Mouse (Mus musculus): Measurements from ENCODE around the gene Fam117a.

Fam117a gene

DNA sequence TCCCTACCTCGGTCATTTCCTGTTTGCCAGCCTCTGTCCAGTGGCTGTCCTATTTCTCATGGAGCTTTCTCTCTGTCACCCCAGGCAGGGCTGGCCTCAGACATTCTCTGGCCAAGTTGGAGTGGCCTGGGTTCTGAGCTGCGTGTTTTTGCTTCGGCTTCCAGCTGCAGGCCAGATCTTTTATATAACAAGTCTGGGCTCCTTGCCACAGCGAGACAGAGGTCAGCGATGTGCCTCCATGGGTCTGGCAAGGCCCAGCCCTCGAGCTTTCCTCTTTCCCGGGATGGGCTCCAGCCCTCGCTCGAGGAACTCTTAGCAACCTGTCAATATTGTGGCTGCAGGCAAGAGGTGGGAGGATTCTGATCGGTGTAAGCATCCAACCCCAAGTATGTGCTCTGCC, 28.8 kb downstream of the Fam117a start:
- in situ Hi-C loops (cut with MboI) = no loop called here

DNA sequence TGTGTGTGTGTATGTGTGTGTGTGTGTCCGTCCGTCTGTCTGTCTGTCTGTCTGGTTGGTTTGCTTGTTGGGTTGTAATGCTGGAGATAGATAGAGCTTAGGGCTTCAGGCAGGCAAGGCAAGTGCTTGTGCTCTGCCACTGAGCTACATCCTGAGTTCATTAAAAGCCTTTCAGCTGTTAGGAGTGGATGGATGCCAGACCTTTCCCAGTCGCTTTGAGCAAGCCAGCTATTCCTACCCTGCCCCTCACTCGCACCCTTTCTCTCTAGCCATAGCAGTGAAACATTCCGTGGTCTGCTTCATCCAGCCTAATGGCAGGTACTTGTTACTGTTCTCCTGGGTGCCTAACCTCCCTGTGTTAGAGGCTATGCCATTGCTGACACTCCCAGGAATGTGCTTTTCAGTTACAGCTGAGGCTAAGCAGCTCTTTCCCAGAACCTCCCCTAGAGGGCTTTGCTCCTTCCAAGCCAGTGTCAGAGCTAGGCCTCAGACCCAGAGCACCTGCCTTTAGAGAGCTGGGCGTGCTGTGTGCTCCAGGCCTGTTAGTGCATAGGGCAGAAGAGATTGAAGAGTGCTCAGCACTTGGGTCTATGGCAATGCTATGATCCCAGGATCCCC, 29.6 kb downstream of the Fam117a start:
- in situ Hi-C loops (cut with MboI) = no loop called here

- in situ Hi-C loops (cut with MboI) = no loop called here
Measured at GRCm38 (mm10) chr11:95367011-95367735, 30.4 kb downstream of the Fam117a start.

- in situ Hi-C loops (cut with MboI) = no loop called here
Measured at GRCm38 (mm10) chr11:95368231-95368823, 31.5 kb downstream of the Fam117a start.

DNA sequence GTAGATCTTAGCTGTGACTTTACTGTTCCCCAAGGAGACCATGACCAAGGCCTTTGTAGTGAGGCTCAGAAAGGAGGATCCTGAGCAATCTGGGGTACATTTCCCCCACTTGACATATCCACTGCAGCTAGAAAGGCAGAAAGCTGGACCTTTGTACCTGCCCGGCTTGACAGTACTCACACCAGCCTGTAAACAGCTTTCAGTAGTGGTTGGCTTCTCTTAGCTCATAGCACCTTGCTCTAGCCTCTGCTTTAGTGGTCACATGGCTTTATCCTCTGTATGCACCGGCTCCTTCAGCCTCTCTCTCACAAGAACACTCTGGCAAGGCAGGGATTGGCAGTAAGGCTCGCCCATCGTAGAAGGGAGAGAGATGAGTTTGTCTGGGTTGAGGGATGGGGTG, 32.1 kb downstream of the Fam117a start:
- in situ Hi-C loops (cut with MboI) = no loop called here

DNA sequence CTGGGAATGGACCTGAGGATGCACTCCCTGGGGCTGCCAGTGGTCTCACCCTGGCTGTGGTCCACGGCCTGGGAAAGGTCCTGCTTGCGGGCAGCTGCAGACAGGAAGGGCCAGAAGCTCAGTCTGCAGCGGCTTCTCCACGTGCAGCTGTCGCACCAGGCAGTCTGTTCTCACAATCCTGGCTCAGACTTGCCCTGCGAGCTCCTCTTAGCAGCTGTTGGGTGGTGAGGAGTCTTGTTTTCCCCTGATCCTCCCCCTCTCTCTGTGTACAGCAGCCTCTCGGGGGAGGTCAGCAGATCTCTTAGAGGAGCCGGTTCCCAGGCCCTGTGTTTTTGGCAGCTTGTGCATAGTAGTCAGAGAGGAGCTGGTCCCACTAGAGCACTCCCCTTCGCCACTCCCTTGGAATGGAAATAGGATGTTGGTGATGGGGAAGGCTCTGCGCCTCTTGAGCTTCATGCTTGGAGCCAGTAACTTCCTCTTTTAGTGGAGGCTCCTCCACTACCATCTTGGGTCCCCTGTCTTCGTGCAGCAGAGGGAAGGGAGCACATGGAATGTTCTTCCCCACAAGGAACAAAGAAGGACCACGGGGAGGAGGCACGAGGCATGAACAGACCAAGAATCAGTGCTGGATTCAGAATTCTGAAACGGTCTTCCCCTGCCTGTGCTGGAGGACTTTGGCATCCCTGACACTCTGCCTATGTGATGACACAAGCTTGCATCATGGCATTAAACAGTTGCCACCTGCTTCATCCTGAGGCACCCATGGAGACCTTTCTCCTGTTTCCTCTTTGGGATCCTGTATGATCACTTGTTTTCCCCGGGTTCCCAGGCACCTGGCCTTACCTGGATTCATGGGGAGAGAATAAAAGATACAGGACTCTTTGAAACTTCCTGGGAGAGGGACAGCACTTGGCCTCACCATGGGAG, 33.4 kb downstream of the Fam117a start:
- in situ Hi-C loops (cut with MboI) = no loop called here

DNA sequence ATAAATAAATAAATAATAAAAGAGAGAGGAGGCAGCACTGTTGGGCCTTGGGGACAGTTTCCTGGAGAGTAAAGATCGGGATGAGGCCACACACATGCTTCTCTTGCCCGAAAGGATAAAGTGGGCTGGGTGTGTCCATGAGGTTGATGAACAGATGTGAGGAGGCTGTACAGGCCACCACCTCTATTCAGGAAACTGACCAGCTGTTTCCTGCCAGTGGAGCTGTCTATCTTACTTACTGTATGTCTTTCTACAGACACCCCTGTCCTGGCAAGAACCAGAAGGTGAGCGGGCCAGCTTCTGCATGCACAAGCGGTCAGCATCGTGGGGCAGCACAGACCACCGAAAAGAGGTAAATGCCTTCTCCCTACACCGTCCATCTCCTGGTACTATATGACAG, 34.4 kb downstream of the Fam117a start:
- in situ Hi-C loops (cut with MboI) = no loop called here

- in situ Hi-C loops (cut with MboI) = no loop called here
Measured at GRCm38 (mm10) chr11:95378926-95379325, 42.1 kb downstream of the Fam117a start.

DNA sequence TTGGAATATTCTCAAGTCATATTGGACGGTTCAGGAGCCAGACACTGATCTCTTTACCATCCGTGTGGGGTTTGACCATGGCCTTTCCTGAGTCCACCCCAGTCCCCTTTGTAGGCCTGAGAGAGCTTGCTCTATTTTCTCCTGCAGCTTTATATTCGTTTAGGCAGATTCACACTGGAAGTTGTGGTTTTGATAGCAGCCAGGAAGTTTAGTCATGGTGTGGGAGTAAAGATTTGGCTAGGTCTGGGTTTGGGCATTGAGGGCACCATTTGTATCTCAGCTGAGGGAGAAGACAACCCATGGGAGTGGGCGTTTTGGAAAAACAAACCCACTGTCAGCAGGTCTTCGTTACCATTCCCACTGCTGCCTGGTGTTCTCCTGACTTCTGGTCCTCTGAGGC, 42.7 kb downstream of the Fam117a start:
- in situ Hi-C loops (cut with MboI) = no loop called here

- in situ Hi-C loops (cut with MboI) = no loop called here
Measured at GRCm38 (mm10) chr11:95380711-95381110, 43.9 kb downstream of the Fam117a start.

GRCm38 (mm10) chr11:95381146-95381545, 44.3 kb downstream of the Fam117a start:
- in situ Hi-C loops (cut with MboI) = no loop called here

DNA sequence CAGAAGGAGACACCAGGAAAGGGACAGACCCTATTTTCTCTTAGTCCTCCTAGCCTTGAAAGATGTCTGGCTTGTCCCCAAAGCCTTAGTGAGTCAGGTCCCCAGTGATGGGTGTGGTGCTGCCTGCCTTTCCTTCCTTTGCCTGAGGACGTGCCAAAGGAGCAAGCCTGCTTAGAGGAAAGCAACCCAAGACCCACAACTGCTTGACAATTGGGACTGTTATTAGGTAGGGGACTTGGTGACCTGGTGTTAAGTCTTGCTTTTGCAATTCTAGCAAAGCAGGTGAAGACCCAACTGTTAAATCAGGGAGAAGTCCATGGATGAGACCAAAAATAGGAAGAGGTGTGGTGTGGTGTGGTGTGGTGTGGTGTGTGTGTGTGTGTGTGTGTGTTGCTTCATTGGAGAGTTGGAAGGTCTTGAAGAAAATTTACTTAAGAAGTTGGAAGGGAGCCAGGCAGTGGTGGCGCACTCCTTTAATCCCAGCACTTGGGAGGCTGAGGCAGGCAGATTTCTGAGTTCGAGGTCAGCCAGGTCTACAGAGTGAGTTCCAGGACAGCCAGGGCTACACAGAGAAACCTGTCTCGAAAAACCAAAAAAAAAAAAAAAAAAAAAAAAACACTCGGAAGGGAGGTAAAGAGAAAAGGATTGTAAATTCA, 46.6 kb downstream of the Fam117a start:
- in situ Hi-C loops (cut with MboI) = no loop called here

GRCm38 (mm10) chr11:95384004-95384318, 47.1 kb downstream of the Fam117a start:
- in situ Hi-C loops (cut with MboI) = no loop called here

DNA sequence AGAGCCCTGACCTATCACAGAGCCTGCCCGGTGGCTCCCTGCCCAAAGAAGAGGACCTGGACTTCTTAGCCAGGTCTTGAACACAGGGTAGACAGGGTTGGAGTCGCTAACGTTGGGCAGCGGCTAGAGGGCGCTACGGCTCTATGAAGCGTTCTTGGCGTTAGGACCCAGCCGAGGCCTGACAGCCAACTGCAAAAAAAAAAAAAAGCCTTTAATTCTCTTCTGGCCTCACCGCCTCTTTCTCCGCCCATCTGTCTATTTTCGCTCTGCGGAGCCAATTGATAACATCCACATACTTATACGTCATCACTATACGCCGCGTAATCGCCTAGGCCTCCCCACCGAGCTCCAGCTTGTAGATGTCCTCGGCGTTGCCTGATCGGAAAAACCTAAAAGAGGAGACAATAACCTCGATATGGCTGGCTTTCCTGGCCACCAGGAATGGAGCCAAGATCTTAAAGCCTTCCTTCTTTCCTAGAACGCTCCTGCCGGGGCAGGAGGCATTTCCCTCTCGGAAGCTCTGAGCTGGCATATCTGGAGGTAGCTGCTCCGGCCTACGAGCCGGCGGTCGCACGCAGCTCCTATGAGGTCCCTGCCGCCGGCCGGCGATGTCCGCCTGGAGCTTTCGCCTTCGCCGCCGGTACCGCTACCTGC, 47.6 kb downstream of the Fam117a start, which contains the start of gene Slc35b1:
Gene Slc35b1 (plus strand): TSS at position 374 of the 654 bp plus-strand sequence.
- in situ Hi-C loops (cut with MboI) = no loop called here

DNA sequence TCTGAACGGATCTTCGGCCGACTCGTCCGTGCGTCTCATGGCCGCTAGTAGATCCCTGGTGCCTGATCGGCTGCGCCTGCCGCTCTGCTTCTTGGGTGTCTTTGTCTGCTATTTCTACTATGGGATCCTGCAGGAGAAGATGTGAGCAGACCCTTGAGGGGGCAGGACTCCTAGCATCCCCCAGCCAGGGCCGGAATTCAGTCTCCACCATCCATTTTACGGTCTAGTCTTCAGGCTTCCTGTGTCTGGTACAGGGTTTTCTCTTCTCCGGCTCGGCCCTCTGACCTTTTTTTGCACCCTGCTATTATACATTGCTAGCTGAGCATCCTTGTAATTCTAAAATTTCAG, 48.1 kb downstream of the Fam117a start:
- in situ Hi-C loops (cut with MboI) = no loop called here

- in situ Hi-C loops (cut with MboI) = no loop called here
Measured at GRCm38 (mm10) chr11:95387354-95387753, 50.5 kb downstream of the Fam117a start.

- in situ Hi-C loops (cut with MboI) = no loop called here
Measured at GRCm38 (mm10) chr11:95389006-95389405, 52.2 kb downstream of the Fam117a start.

DNA sequence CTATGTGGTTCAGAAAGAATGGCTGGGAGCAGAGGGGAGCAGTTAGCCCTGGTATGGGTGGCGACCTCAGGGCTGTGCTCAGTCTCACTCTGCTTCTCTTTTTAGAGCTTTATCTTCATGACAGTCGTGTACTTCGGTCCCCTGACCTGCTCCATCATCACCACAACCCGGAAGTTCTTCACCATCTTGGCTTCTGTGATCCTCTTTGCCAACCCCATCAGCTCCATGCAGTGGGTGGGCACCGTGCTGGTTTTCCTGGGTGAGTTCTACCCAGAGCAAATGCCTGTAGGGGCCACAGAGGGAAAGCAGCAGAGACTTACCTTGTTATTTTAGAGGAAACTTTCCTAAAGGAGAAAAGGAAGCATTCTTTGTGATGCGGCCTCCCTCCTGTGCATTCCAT, 53.6 kb downstream of the Fam117a start:
- in situ Hi-C loops (cut with MboI) = no loop called here

- in situ Hi-C loops (cut with MboI) = no loop called here
Measured at GRCm38 (mm10) chr11:95391201-95391600, 54.4 kb downstream of the Fam117a start.

GRCm38 (mm10) chr11:95391743-95392142, 54.9 kb downstream of the Fam117a start:
- in situ Hi-C loops (cut with MboI) = no loop called here

GRCm38 (mm10) chr11:95392223-95392667, 55.4 kb downstream of the Fam117a start:
- in situ Hi-C loops (cut with MboI) = no loop called here
